Mouse (Mus musculus): Measurements from ENCODE around the gene C1s2.

GRCm38 (mm10) chr6:124665011-124665410 is 29.1 kb upstream of the C1s2 start:
- no peak for TF ChIP-seq CTCF (conservative IDR thresholded peaks at IDR 0.05; ENCODE audit: insufficient read depth, insufficient read length, low read depth, low read length)
- TF ChIP-seq POLR2A (IDR thresholded peaks at IDR 0.05; ENCODE audit: low read depth, low read length), result no peak
